Mouse (Mus musculus) liver, adult 2 months (tissue): ENCODE measurements around the gene Slc15a3. TPM values are rescaled to one million over a fixed set of nuclear protein-coding genes. Genes with fewer than 3 reads are reported as not detected.

ENCODE experiments used
- DNase-seq: peaks from one replicate; pipeline ENCODE4 v3.0.0-alpha.2; 2011; ENCODE audit warnings: low read depth, low spot score; ENCODE audit errors: extremely low read depth
- H3K27ac ChIP-seq: fragments of 200-500 bp; replicated peaks from 2 replicates; pipeline ENCODE4 v1.5.1; 2012; ENCODE audit warnings: low read depth, mild to moderate bottlenecking, control low read depth, inconsistent platforms, low read length; ENCODE audit not compliant: insufficient read depth
- H3K27me3 ChIP-seq: fragments of 200-500 bp; 2 replicates; pipeline ENCODE4 v1.6.1; 2012; ENCODE audit warnings: mild to moderate bottlenecking, moderate library complexity, low read length, inconsistent platforms; ENCODE audit not compliant: control insufficient read depth, insufficient read depth
- H3K36me3 ChIP-seq: fragments of 200-500 bp; 2 replicates; pipeline ENCODE4 v1.6.1; 2012; ENCODE audit warnings: low read length, inconsistent platforms; ENCODE audit not compliant: control insufficient read depth, insufficient read depth
- H3K4me1 ChIP-seq: fragments of 200-500 bp; 2 replicates; pipeline ENCODE4 v1.6.1; 2011; ENCODE audit warnings: low read length; ENCODE audit not compliant: control insufficient read depth, insufficient read depth
- H3K4me3 ChIP-seq: fragments of 200-500 bp; 2 replicates; pipeline ENCODE4 v1.5.1; 2011; ENCODE audit warnings: low read depth, mild to moderate bottlenecking, control low read depth, low read length, moderate library complexity; ENCODE audit not compliant: insufficient read depth
- H3K79me2 ChIP-seq: fragments of 200-500 bp; 2 replicates; pipeline ENCODE4 v1.6.1; 2012; ENCODE audit warnings: inconsistent platforms, mild to moderate bottlenecking, low read length, moderate library complexity; ENCODE audit not compliant: control insufficient read depth, insufficient read depth
- H3K9ac ChIP-seq: fragments of 200-500 bp; 2 replicates; pipeline ENCODE4 v1.6.1; 2012; ENCODE audit warnings: low read depth, mild to moderate bottlenecking, control low read depth, inconsistent platforms, low read length
- CTCF ChIP-seq: fragments of 200-500 bp; IDR thresholded peaks from 2 replicates; pipeline ENCODE4 v1.5.1; 2011; ENCODE audit warnings: low read depth, low read length, control low read depth
- POLR2A ChIP-seq: fragments of 200-500 bp; IDR thresholded peaks from 2 replicates; pipeline ENCODE4 v1.6.1; 2011; ENCODE audit warnings: low read length, control low read depth; ENCODE audit not compliant: insufficient read depth; ENCODE audit errors: extremely low read depth
- WGBS: fragments of 180-500 bp; shearing (Covaris S2); methylation state at CpG from one replicate; pipeline ENCODE4 v1.1.7; 2018; 5-methylcytosine and 5-hydroxymethylcytosine counted together
- polyA plus RNA-seq: library from polyadenylated mRNA; depleted of rRNA; stranded (reverse); fragments of >200 nt; gene quantifications from 2 replicates; pipeline ENCODE4 v1.2.3, GENCODE M21; 2012
- total RNA-seq: library from RNA; depleted of rRNA; stranded (reverse); fragments of >200 nt; gene quantifications from 2 replicates; pipeline ENCODE4 v1.2.3, GENCODE M21; 2014

The Slc15a3 gene
- total and polyA plus RNA-seq, 2 experiments: 3.3 to 10.6 TPM

DNA sequence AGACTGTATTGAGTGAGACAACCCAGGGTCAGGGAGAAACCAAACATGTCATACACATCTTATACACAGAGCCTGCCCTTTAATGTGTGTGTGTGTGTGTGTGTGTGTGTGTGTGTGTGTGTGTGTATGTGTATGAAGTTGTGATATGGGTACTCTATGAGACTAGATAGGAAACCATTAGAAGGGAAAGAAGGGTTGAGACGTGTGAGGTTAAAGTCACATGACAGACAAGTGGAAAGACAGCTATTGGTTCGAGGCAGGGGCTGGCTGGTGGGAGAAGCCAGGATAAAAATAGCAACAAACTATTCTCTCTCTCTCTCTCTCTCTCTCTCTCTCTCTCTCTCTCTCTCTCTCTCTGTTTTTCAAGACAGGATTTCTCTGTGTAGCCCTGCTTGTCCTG lies 23.1 kb upstream of the Slc15a3 start:
- WGBS: 90% methylated on average over 2 of the region's 2 CpGs
- H3K9ac ChIP-seq: no peak overlapping the region
- DNase-seq: no peak
- no peaks in the 10 kb centered on the region for H3K27me3 ChIP-seq
- no peaks in the 10 kb centered on the region for H3K4me1 ChIP-seq
- H3K27ac ChIP-seq: no peak overlapping the region
- no peaks in the 10 kb centered on the region for H3K79me2 ChIP-seq
- H3K4me3 ChIP-seq: no peak overlapping the region
- H3K36me3 ChIP-seq: no peaks in the 10 kb centered on the region
- TF ChIP-seq POLR2A: no peak
- TF ChIP-seq CTCF: no peak

DNA sequence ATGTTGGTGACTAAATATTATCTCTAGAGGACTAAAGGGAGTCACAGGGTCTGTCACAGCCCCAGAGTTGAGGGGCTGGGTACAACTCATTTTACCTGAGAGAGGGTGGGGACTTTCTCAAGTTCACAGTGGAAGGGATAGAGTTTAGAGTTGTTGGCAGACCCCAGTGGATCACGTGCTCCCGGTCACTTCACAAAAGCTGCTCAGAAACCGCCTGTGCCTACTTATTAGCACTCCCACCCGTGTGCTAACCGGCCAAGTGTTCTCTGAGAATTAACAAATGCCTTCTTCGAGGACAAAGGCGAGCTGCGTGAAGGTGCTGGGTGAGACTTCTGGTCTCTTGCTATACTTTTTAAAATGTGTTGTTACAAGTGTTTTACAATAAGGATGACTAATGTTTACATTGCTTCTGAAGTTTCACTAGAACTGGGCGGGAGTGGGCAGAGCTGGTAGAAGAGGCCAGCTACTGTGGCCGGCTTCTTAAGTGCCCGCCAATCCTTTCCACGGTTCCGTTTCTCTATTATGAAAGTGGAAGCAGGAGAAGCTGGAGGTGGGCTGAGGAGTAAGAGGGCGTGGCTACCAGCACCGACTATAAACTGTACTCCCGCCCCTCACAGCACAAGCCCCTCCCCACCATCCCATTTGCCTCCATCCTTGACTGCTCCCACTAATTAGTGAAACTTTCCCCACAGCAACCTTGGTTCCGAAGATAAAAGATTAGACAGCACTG lies 21.1 kb upstream of the Slc15a3 start:
- DNase-seq: no peak
- no peak overlapping the region for H3K9ac ChIP-seq
- TF ChIP-seq POLR2A: no peak
- TF ChIP-seq CTCF: no peak

DNA sequence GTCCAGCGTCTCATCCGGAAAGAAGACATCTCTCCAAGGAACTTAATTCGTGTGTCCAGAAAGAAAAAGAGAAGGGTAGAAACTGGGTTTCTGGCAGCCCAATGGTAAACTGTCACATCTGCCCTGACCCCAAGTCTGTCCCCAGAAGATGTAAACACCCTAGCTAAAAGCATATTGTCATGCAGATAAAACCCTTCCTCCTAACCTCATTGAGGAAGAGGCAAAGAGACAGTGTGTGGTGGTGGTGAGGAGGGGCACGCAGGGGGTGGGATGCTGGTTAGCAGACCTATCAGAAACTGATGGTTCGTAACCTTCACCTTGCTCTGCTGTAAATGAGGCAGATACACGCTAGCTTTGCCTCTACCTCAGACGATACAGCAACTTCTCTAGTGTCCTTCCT lies 18.2 kb upstream of the Slc15a3 start:
- no peaks in the 10 kb centered on the region for H3K27me3 ChIP-seq
- no peaks in the 10 kb centered on the region for H3K36me3 ChIP-seq
- WGBS: 87% methylated on average over 7 of the region's 7 CpGs
- DNase-seq: no peak
- H3K9ac ChIP-seq: no peak overlapping the region
- H3K27ac ChIP-seq: no peak overlapping the region
- TF ChIP-seq POLR2A (no peak), CTCF (no peak)
- H3K4me1 ChIP-seq: peaks cover 11% of the 10 kb centered on the region
- no peak overlapping the region for H3K4me3 ChIP-seq
- H3K79me2 ChIP-seq: no peaks in the 10 kb centered on the region

More for the DNA sequence above, 21.1 kb upstream of the Slc15a3 start:
- peaks cover 8% of the 10 kb centered on the region for H3K4me1 ChIP-seq
- WGBS: 63% methylated on average over 17 of the region's 17 CpGs
- no peak overlapping the region for H3K27ac ChIP-seq
- no peaks in the 10 kb centered on the region for H3K27me3 ChIP-seq
- H3K79me2 ChIP-seq: no peaks in the 10 kb centered on the region
- no peak overlapping the region for H3K4me3 ChIP-seq
- no peaks in the 10 kb centered on the region for H3K36me3 ChIP-seq

DNA sequence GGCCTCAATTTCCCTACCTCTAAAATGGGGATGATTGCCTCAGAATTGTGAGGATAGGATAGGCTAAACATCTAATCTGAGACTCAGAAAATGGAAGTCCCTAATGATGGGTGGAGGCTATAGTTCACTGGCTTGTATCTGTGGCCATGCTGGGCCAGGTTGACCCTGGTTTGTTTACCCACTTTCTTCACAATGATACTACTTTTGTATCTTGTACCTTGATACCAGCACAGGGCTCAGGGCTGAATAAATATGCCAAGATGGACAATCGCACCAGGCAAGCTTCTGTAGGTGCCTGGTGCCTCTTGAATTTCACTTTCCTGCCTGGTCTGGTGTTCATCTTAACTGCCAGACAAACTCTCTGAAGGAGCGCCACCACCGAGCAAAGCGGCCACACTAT lies 17.0 kb upstream of the Slc15a3 start:
- 0 out of 2 replicates have a peak overlapping the region, but pooled peaks have one; percentile 6 for H3K27ac ChIP-seq
- peak; percentile 81 for DNase-seq
- TF ChIP-seq CTCF (no peak), POLR2A (no peak)
- H3K79me2 ChIP-seq: no peaks in the 10 kb centered on the region
- H3K27me3 ChIP-seq: no peaks in the 10 kb centered on the region
- no peaks in the 10 kb centered on the region for H3K36me3 ChIP-seq
- H3K4me1 ChIP-seq: peaks cover 11% of the 10 kb centered on the region
- no peak overlapping the region for H3K4me3 ChIP-seq
- no peak overlapping the region for H3K9ac ChIP-seq
- WGBS: 76% methylated on average over 4 of the region's 4 CpGs

DNA sequence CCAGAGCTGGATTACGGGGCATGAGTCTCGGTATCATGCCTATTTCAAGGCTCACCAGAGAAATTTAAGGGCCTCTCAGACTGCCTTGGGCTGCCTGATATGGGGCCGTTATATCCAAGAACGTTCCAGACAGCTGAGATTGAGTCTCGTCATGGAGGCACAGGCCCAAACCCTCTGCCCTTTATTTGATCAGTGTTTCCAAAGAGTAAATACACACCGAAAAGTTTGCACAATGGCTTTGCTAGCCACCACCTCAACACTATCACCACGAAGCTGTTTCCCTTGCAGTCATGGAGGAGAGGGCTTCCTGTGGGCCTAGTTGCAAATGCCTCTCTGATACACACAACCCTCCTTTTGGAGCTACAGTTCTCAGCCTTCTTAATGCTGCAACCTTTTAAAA lies 15.5 kb upstream of the Slc15a3 start:
- Histone ChIP-seq H3K4me3 (no peak overlapping the region), H3K79me2 (no peaks in the 10 kb centered on the region), H3K36me3 (no peaks in the 10 kb centered on the region), H3K9ac (no peak overlapping the region), H3K4me1 (peaks cover 11% of the 10 kb centered on the region), H3K27ac (no peak overlapping the region), H3K27me3 (no peaks in the 10 kb centered on the region)
- 39% methylated on average over 7 of the region's 7 CpGs for WGBS
- TF ChIP-seq POLR2A: no peak
- TF ChIP-seq CTCF: no peak
- peak; percentile 72 for DNase-seq

DNA sequence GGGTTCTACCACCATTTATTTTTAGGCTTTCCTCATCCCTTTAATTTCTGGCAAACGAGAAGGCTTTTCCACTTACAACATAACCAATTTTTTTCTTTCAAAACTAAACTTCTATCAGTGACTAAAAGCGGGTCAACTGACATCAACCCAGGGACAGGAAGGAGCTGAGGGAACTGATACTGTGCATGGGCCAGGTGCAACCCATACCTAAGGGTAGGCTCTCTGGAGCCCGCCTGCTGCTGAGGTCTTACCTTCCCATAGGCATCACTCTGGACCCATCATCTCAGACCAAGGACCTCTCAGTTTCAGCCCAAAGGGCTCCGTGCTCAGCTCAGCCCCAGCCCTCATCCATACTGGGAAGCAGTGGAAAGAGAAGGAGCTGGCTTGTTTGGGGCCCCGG lies 11.2 kb upstream of the Slc15a3 start:
- no peak for TF ChIP-seq POLR2A
- TF ChIP-seq CTCF: no peak
- H3K27ac ChIP-seq: no peak overlapping the region

More for the DNA sequence above, 11.2 kb upstream of the Slc15a3 start:
- Histone ChIP-seq H3K4me1 (peaks cover 3% of the 10 kb centered on the region; the same call in 1 of the 2 replicates), H3K4me3 (no peak overlapping the region), H3K36me3 (no peaks in the 10 kb centered on the region), H3K79me2 (no peaks in the 10 kb centered on the region), H3K9ac (no peak overlapping the region), H3K27me3 (no peaks in the 10 kb centered on the region)
- DNase-seq: no peak
- WGBS: 90% methylated on average over 5 of the region's 5 CpGs
